Mouse (Mus musculus): ENCODE results near the gene Fbxw4. TPM values are rescaled to one million over a fixed set of nuclear protein-coding genes. Genes with fewer than 3 reads are reported as not detected.
A peak's percentile ranks its signal among the peaks of the same experiment; 100 is the strongest.

Fbxw4 gene
- polyA plus RNA-seq, 1 experiment from 2014 or later, result 3.3 TPM

DNA sequence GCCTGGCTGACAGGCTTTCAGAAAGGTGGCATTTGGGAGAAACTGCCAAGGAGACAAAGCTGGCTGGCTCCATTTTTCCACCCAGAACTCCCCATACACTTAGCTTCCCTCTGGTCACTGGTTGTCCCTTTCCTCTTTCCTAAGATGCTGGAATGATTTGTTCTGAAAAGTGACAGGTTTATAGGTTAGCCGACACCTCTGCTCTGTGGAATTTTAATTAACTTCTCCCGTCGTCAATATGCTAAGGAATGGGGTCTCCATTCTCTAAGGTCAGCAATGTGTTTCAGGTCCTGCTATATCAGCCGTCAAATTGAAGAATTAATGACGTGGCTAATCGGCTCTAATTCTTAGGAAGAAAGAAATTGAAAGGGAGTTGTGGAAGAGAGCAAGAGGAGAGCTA, 31.5 kb downstream of the Fbxw4 start:
- Histone ChIP-seq H3K27me3 (ENCODE audit: control insufficient read depth, insufficient read depth, low read length) (no peaks in the 10 kb centered on the region), H3K9me3 (ENCODE audit: control insufficient read depth, low read length) (no peaks in the 10 kb centered on the region), H3K4me1 (ENCODE audit: control insufficient read depth, insufficient read depth, low read length) (peaks cover 4% of the 10 kb centered on the region; the same call in 1 of the 2 replicates), H3K9ac (ENCODE audit: low read length) (no peak overlapping the region), H3K4me3 (ENCODE audit: low read depth, low read length) (no peak overlapping the region), H3K27ac (replicated peaks; ENCODE audit: low read depth, low read length) (no peak overlapping the region), H3K4me2 (ENCODE audit: low read depth, severe bottlenecking) (no peak overlapping the region), H3K36me3 (ENCODE audit: control insufficient read depth, insufficient read depth, low read length) (no peaks in the 10 kb centered on the region)
- WGBS, result 12% methylated on average over 6 of the region's 6 CpGs
- ATAC-seq (ENCODE audit: insufficient number of reproducible peaks, low FRiP score, low TSS enrichment, low read depth) (no peak), DNase-seq (ENCODE audit: low spot score) (no peak)

DNA sequence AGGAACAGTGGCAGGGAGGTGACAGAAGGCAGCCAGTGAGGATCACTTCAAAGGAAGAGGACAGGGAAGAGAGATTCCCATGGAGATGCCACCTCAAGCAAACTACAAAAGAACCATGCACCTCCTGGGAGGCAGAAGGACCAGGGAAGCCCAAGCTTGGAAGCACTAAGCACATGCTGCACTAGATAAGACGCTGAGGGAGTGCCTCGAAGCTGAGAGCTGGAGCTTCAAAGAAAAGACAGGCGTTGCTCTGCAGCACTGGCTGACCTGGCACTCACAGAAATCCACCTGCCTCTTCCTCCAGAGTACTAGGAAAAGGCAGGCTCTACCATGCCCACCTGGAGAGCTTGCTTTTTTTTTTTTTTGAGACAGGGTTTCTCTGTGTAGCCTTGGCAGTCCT, 33.1 kb downstream of the Fbxw4 start:
- peaks cover 10% of the 10 kb centered on the region for H3K4me1 ChIP-seq (ENCODE audit: control insufficient read depth, insufficient read depth, low read length)
- H3K4me2 ChIP-seq (ENCODE audit: low read depth, severe bottlenecking), result no peak overlapping the region
- no peaks in the 10 kb centered on the region for H3K27me3 ChIP-seq (ENCODE audit: control insufficient read depth, insufficient read depth, low read length)
- H3K36me3 ChIP-seq (ENCODE audit: control insufficient read depth, insufficient read depth, low read length), result no peaks in the 10 kb centered on the region
- no peak for ATAC-seq (ENCODE audit: insufficient number of reproducible peaks, low FRiP score, low TSS enrichment, low read depth)
- no peak overlapping the region for H3K27ac ChIP-seq (replicated peaks; ENCODE audit: low read depth, low read length)
- H3K4me3 ChIP-seq (ENCODE audit: low read depth, low read length), result no peak overlapping the region
- H3K9me3 ChIP-seq (ENCODE audit: control insufficient read depth, low read length), result no peaks in the 10 kb centered on the region
- WGBS, result 14% methylated on average over 3 of the region's 3 CpGs
- no peak overlapping the region for H3K9ac ChIP-seq (ENCODE audit: low read length)
- DNase-seq (ENCODE audit: low spot score), result no peak

DNA sequence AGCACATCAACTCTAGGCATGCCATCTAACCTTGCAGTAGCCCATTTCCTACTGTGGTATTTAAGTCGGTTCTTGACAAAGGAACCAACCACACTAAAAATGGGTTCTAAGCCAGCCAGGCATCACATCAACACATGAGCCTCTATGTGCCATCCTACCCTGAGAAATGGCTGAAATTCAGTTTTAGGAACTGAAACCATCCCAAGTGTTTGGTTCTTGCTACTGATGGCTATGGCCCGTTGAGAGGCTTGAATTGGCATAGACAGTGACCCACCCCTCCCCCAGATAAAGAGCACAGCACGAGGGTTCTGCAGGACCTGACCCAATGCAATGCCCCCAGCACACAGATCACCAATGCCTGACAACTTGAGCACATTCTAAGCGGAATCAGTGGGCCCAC, 36.4 kb downstream of the Fbxw4 start:
- DNase-seq (ENCODE audit: low spot score), result no peak
- no peak for ATAC-seq (ENCODE audit: insufficient number of reproducible peaks, low FRiP score, low TSS enrichment, low read depth)
- no peaks in the 10 kb centered on the region for H3K36me3 ChIP-seq (ENCODE audit: control insufficient read depth, insufficient read depth, low read length)
- no peak overlapping the region for H3K4me2 ChIP-seq (ENCODE audit: low read depth, severe bottlenecking)
- H3K27me3 ChIP-seq (ENCODE audit: control insufficient read depth, insufficient read depth, low read length), result no peaks in the 10 kb centered on the region
- no peak overlapping the region for H3K27ac ChIP-seq (replicated peaks; ENCODE audit: low read depth, low read length)
- WGBS, result 71% methylated on average over 4 of the region's 4 CpGs
- H3K9ac ChIP-seq (ENCODE audit: low read length), result no peak overlapping the region
- H3K4me3 ChIP-seq (ENCODE audit: low read depth, low read length), result no peak overlapping the region
- peaks cover 13% of the 10 kb centered on the region for H3K4me1 ChIP-seq (ENCODE audit: control insufficient read depth, insufficient read depth, low read length)
- H3K9me3 ChIP-seq (ENCODE audit: control insufficient read depth, low read length), result no peaks in the 10 kb centered on the region

DNA sequence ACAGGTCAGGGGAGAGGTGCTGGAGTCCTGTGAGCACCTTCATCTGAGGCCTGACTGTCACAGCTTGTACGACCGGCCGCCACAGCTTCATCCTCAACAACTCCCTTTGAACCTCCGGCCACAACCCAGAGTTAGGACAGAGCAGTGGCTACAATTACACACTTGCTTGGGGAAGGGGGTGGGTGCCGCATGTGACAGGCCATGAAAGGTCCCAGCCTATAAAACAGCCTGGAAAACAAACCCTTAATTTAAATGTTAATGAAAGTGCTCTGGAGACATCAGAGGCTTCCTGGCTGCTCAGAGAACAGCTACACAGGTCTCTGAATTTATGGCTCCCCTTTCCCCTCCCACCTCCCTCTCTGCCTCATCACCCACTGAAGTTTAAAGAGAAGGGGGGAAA, 38.0 kb downstream of the Fbxw4 start:
- DNase-seq (ENCODE audit: low spot score), result no peak
- WGBS, result 3% methylated on average over 5 of the region's 5 CpGs
- Histone ChIP-seq H3K9me3 (ENCODE audit: control insufficient read depth, low read length) (no peaks in the 10 kb centered on the region), H3K4me2 (ENCODE audit: low read depth, severe bottlenecking) (no peak overlapping the region), H3K27ac (replicated peaks; ENCODE audit: low read depth, low read length) (no peak overlapping the region), H3K9ac (ENCODE audit: low read length) (no peak overlapping the region), H3K4me3 (ENCODE audit: low read depth, low read length) (no peak overlapping the region), H3K27me3 (ENCODE audit: control insufficient read depth, insufficient read depth, low read length) (no peaks in the 10 kb centered on the region), H3K36me3 (ENCODE audit: control insufficient read depth, insufficient read depth, low read length) (no peaks in the 10 kb centered on the region), H3K4me1 (ENCODE audit: control insufficient read depth, insufficient read depth, low read length) (peaks cover 10% of the 10 kb centered on the region)
- ATAC-seq (ENCODE audit: insufficient number of reproducible peaks, low FRiP score, low TSS enrichment, low read depth), result no peak

DNA sequence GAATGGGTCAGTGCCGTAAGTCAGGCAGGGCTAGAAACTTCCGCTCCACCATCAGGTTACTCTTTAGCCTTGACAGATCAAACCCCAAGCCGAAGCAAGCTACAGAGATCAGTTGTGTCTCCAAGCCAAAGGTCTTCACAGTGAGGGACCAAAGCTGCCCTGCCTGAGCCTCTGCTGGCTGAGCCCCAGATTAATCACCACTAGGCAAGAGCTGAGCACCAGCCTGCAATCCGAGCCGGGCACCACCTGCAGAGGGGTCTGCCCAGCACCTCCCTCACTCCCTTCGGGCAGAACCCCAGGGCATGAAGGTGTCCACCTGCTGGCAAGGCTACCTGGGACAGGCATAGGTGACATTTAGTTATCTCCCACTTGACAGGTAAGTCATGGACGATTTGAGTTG, 39.1 kb downstream of the Fbxw4 start:
- H3K27ac ChIP-seq (replicated peaks; ENCODE audit: low read depth, low read length), result no peak overlapping the region
- no peak overlapping the region for H3K4me3 ChIP-seq (ENCODE audit: low read depth, low read length)
- ATAC-seq (ENCODE audit: insufficient number of reproducible peaks, low FRiP score, low TSS enrichment, low read depth), result no peak
- H3K4me1 ChIP-seq (ENCODE audit: control insufficient read depth, insufficient read depth, low read length), result peaks cover 18% of the 10 kb centered on the region
- H3K36me3 ChIP-seq (ENCODE audit: control insufficient read depth, insufficient read depth, low read length), result no peaks in the 10 kb centered on the region
- no peaks in the 10 kb centered on the region for H3K9me3 ChIP-seq (ENCODE audit: control insufficient read depth, low read length)
- H3K9ac ChIP-seq (ENCODE audit: low read length), result no peak overlapping the region
- no peaks in the 10 kb centered on the region for H3K27me3 ChIP-seq (ENCODE audit: control insufficient read depth, insufficient read depth, low read length)
- 53% methylated on average over 7 of the region's 7 CpGs for WGBS
- DNase-seq (ENCODE audit: low spot score), result no peak
- H3K4me2 ChIP-seq (ENCODE audit: low read depth, severe bottlenecking), result no peak overlapping the region

DNA sequence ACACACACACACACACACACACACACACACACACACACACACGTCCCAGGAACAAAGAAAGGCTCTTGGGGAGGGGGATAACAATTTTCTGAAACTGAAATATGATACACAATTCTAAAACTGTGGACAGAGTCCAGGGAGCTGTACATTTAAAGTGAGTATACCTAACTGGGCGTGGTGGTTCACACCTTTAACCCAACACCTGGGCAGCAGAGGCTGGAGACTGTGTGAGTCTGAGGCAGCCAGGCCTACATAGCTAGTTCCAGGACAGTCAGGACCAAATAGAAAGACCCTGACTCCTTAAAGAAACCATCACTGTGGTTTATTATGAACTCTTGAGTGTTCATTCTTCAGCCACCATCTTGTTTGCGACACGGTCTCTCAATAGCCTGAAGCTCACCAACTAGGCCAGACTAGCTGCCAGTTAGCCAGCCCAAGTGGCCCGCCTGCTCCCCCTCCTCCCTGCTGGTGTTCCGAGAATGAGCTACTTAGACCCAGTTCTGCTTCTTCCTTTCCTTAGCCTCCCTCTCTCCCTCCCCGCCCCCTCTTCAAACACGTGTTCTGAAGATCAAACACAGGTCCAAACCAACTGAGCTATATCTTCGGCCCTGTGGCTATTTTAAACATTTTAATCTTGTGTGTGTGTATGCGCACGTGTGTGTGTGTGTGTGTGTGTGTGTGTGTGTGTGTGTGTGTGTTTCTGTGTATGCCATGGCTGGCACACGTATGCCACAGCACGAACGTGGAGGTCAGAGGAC, 40.2 kb downstream of the Fbxw4 start:
- Histone ChIP-seq H3K36me3 (ENCODE audit: control insufficient read depth, insufficient read depth, low read length) (no peaks in the 10 kb centered on the region), H3K9me3 (ENCODE audit: control insufficient read depth, low read length) (no peaks in the 10 kb centered on the region), H3K27ac (replicated peaks; ENCODE audit: low read depth, low read length) (no peak overlapping the region), H3K4me2 (ENCODE audit: low read depth, severe bottlenecking) (no peak overlapping the region), H3K27me3 (ENCODE audit: control insufficient read depth, insufficient read depth, low read length) (no peaks in the 10 kb centered on the region), H3K4me1 (ENCODE audit: control insufficient read depth, insufficient read depth, low read length) (peaks cover 28% of the 10 kb centered on the region), H3K4me3 (ENCODE audit: low read depth, low read length) (no peak overlapping the region), H3K9ac (ENCODE audit: low read length) (no peak overlapping the region)
- WGBS, result 81% methylated on average over 14 of the region's 14 CpGs
- DNase-seq (ENCODE audit: low spot score) (no peak), ATAC-seq (ENCODE audit: insufficient number of reproducible peaks, low FRiP score, low TSS enrichment, low read depth) (no peak)

DNA sequence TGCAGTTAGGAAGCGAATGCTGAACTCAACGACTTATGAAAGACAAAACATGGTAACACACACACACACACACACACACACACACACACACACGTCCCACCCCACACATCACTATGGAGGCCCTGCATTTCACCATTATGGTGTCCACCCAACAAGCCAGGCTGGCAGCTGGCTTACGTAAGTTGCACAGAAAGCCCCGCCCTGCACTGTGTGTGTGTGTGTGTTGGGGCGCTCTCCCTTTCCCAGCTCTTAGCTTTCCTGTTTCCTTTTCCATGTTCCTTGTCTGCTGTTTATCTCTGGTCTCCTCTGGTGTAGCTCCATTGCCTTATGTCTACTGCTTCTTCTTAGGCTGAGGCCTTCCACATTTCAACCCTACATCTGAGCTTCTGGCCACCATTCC, 41.9 kb downstream of the Fbxw4 start:
- H3K9me3 ChIP-seq (ENCODE audit: control insufficient read depth, low read length), result no peaks in the 10 kb centered on the region
- ATAC-seq (ENCODE audit: insufficient number of reproducible peaks, low FRiP score, low TSS enrichment, low read depth) (no peak), DNase-seq (ENCODE audit: low spot score) (no peak)
- 83% methylated on average over 6 of the region's 6 CpGs for WGBS
- H3K27me3 ChIP-seq (ENCODE audit: control insufficient read depth, insufficient read depth, low read length), result no peaks in the 10 kb centered on the region
- no peak overlapping the region for H3K27ac ChIP-seq (replicated peaks; ENCODE audit: low read depth, low read length)
- H3K4me3 ChIP-seq (ENCODE audit: low read depth, low read length), result no peak overlapping the region
- no peaks in the 10 kb centered on the region for H3K36me3 ChIP-seq (ENCODE audit: control insufficient read depth, insufficient read depth, low read length)
- H3K4me2 ChIP-seq (ENCODE audit: low read depth, severe bottlenecking), result no peak overlapping the region
- H3K9ac ChIP-seq (ENCODE audit: low read length), result no peak overlapping the region
- peaks cover 28% of the 10 kb centered on the region for H3K4me1 ChIP-seq (ENCODE audit: control insufficient read depth, insufficient read depth, low read length)

DNA sequence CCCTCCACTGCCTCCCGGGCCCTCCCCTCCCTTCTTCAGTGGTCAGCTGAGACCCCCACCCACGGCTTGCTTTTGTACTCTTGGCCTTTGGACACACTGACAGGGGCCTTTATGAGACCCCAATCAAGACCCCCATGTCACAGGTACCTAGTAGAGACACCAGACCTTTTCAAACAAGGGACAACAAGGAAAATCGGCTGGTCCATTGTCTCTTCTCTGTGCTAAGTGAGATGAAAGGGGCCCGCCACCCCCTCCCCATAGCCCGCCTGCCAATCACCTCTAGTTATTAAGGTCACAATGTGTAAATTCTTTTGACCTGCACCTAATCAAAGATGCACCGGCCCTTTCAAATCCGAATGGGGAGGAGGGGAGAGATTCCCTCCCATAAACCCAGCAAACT, 43.4 kb downstream of the Fbxw4 start:
- H3K36me3 ChIP-seq (ENCODE audit: control insufficient read depth, insufficient read depth, low read length), result no peaks in the 10 kb centered on the region
- no peak overlapping the region for H3K9ac ChIP-seq (ENCODE audit: low read length)
- H3K27me3 ChIP-seq (ENCODE audit: control insufficient read depth, insufficient read depth, low read length), result no peaks in the 10 kb centered on the region
- no peak for ATAC-seq (ENCODE audit: insufficient number of reproducible peaks, low FRiP score, low TSS enrichment, low read depth)
- H3K9me3 ChIP-seq (ENCODE audit: control insufficient read depth, low read length), result no peaks in the 10 kb centered on the region
- H3K27ac ChIP-seq (replicated peaks; ENCODE audit: low read depth, low read length), result no peak overlapping the region
- no peak overlapping the region for H3K4me2 ChIP-seq (ENCODE audit: low read depth, severe bottlenecking)
- H3K4me1 ChIP-seq (ENCODE audit: control insufficient read depth, insufficient read depth, low read length), result peaks cover 20% of the 10 kb centered on the region
- WGBS, result 22% methylated on average over 7 of the region's 7 CpGs
- no peak overlapping the region for H3K4me3 ChIP-seq (ENCODE audit: low read depth, low read length)
- no peak for DNase-seq (ENCODE audit: low spot score)

DNA sequence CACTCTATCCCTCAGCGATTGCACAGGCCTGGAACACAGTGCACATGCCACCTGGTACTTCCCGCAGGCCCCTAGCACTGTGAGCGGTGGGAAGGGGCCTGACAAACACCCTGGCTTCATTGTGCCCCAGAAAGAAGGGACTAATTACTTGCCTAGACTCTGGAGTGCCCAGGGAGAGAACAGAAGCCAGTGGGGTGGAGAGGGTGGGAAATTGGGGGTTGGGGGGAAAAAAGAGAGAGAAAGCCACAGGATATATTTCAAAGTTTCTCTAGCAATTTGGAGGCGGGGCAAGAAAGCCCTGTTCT, 43.9 kb downstream of the Fbxw4 start:
- H3K9me3 ChIP-seq (ENCODE audit: control insufficient read depth, low read length), result no peaks in the 10 kb centered on the region
- no peak overlapping the region for H3K4me2 ChIP-seq (ENCODE audit: low read depth, severe bottlenecking)
- ATAC-seq (ENCODE audit: insufficient number of reproducible peaks, low FRiP score, low TSS enrichment, low read depth) (0 out of 2 replicates have a peak, but pooled peaks have one; percentile 9), DNase-seq (ENCODE audit: low spot score) (no peak)
- no peak overlapping the region for H3K9ac ChIP-seq (ENCODE audit: low read length)
- H3K4me1 ChIP-seq (ENCODE audit: control insufficient read depth, insufficient read depth, low read length), result peaks cover 18% of the 10 kb centered on the region
- no peak overlapping the region for H3K4me3 ChIP-seq (ENCODE audit: low read depth, low read length)
- peak overlapping the region; percentile 30; the same call in 1 of the 2 replicates for H3K27ac ChIP-seq (replicated peaks; ENCODE audit: low read depth, low read length)
- 44% methylated on average over 4 of the region's 4 CpGs for WGBS
- H3K36me3 ChIP-seq (ENCODE audit: control insufficient read depth, insufficient read depth, low read length), result no peaks in the 10 kb centered on the region
- H3K27me3 ChIP-seq (ENCODE audit: control insufficient read depth, insufficient read depth, low read length), result no peaks in the 10 kb centered on the region
